Comparison of ENCODE assay signal across 23 mouse cellular contexts in genomic region chr12:73812198-73812597, GRCm38 (mm10).
A peak's percentile ranks its signal among the peaks of the same experiment; 100 is the strongest.
DNase-seq lines count a peak whose midpoint lies in the region; ATAC-seq and TF ChIP-seq lines count a peak whose summit lies in the region.
"Had no signal": no experiment of that assay in that cellular context is flagged by ENCODE, and none has a peak within 500 bp of the region (broad histone marks: within the 10 kb centered on the region; RNA-seq: fewer than 3 reads in every experiment).

No protein-coding gene starts in this region.

- no peak overlapping the region for H3K4me2 ChIP-seq in heart, embryonic 12.5 days
- no peak overlapping the region for H3K4me2 ChIP-seq in kidney, embryonic 15.5 days
- no peak overlapping the region for H3K4me2 ChIP-seq in lung, embryonic 15.5 days
- H3K4me2 ChIP-seq: heart, embryonic 13.5 days; hindbrain, embryonic 13.5 days; intestine, embryonic 15.5 days had no signal

- TF ChIP-seq POLR2A in heart, adult 2 months (IDR thresholded peaks at IDR 0.05; ENCODE audit: insufficient read depth, low read depth, low read length): no peak

- intact Hi-C loops in heart, adult 2 months (cut with DNase I): no loop called here

- WGBS in heart, adult 2 months: 74% methylated on average over 6 of the region's 6 CpGs
- WGBS in heart, embryonic 12.5 days: 83% methylated on average over 6 of the region's 6 CpGs
- WGBS in kidney, embryonic 15.5 days: 66% methylated on average over 6 of the region's 6 CpGs
- 59% methylated on average over 6 of the region's 6 CpGs for WGBS in lung, embryonic 15.5 days

- H3K4me3 ChIP-seq in heart, adult 2 months: no peak overlapping the region
- no peak overlapping the region for H3K4me3 ChIP-seq in heart, embryonic 12.5 days
- H3K4me3 ChIP-seq in kidney, embryonic 15.5 days (replicated peaks): no peak overlapping the region
- no peak overlapping the region for H3K4me3 ChIP-seq in lung, embryonic 15.5 days
- H3K4me3 ChIP-seq: heart, embryonic 13.5 days; hindbrain, embryonic 10.5 days; hindbrain, embryonic 13.5 days; intestine, embryonic 15.5 days had no signal

- no peak for TF ChIP-seq EP300 in heart, adult 2 months (IDR thresholded peaks at IDR 0.05; ENCODE audit: insufficient read depth, low read depth, low read length)

- peaks cover 15% of the 10 kb centered on the region for H3K4me1 ChIP-seq in heart, adult 2 months (ENCODE audit: control insufficient read depth, insufficient read depth, low read length)
- H3K4me1 ChIP-seq in heart, embryonic 12.5 days (replicated peaks): peaks cover 54% of the 10 kb centered on the region
- H3K4me1 ChIP-seq in kidney, embryonic 15.5 days: peaks cover 40% of the 10 kb centered on the region
- peaks cover 37% of the 10 kb centered on the region for H3K4me1 ChIP-seq in lung, embryonic 15.5 days

- H3K9ac ChIP-seq in heart, adult 2 months (ENCODE audit: low read depth, low read length): no peak overlapping the region
- no peak overlapping the region for H3K9ac ChIP-seq in heart, embryonic 12.5 days
- no peak overlapping the region for H3K9ac ChIP-seq in kidney, embryonic 15.5 days
- no peak overlapping the region for H3K9ac ChIP-seq in lung, embryonic 15.5 days
- H3K9ac ChIP-seq: forebrain, postnatal 0 days; heart, embryonic 13.5 days; hindbrain, embryonic 13.5 days; intestine, embryonic 15.5 days had no signal

- H3K9me3 ChIP-seq in heart, embryonic 12.5 days (replicated peaks): no peaks in the 10 kb centered on the region
- H3K9me3 ChIP-seq in kidney, embryonic 15.5 days (replicated peaks): no peaks in the 10 kb centered on the region
- no peaks in the 10 kb centered on the region for H3K9me3 ChIP-seq in lung, embryonic 15.5 days
- H3K9me3 ChIP-seq: G1E; heart, embryonic 13.5 days; hindbrain, embryonic 10.5 days; hindbrain, embryonic 13.5 days; intestine, embryonic 15.5 days had no signal

- H3K27ac ChIP-seq in heart, adult 2 months: peak overlapping the region; percentile 20
- H3K27ac ChIP-seq in heart, embryonic 12.5 days (ENCODE audit: poor library complexity, severe bottlenecking): no peak overlapping the region
- H3K27ac ChIP-seq in kidney, embryonic 15.5 days: 0 out of 2 replicates have a peak overlapping the region, but pooled peaks have one; percentile 20
- H3K27ac ChIP-seq in lung, embryonic 15.5 days: peak overlapping the region; percentile 1; the same call in 1 of the 2 replicates
- H3K27ac ChIP-seq: hindbrain, embryonic 10.5 days; hindbrain, embryonic 13.5 days had no signal

- no peak for TF ChIP-seq CTCF in heart, adult 2 months (IDR thresholded peaks at IDR 0.05)

- no peak for ATAC-seq in heart, embryonic 12.5 days (ENCODE audit: insufficient number of reproducible peaks, low FRiP score)
- ATAC-seq in kidney, embryonic 15.5 days (replicated peaks; ENCODE audit: low FRiP score): no peak
- ATAC-seq in lung, embryonic 15.5 days (ENCODE audit: borderline replicate concordance, extremely low read depth, low FRiP score, low TSS enrichment): no peak
- ATAC-seq: forebrain, embryonic 14.5 days; forebrain, postnatal 0 days; hindbrain, embryonic 16.5 days; intestine, embryonic 15.5 days had no signal

- DNase-seq in heart, adult 2 months: no peak
- DNase-seq in kidney, postnatal 4 days: no peak
- DNase-seq in lung, postnatal 10 days: no peak
- DNase-seq: adrenal gland, postnatal 10 days; adrenal gland, postnatal 36 days; B cell, adult 2 months; cerebellum, adult 18-20 months; cerebellum, adult 9-10 months; cerebellum, postnatal 14 days; forebrain, postnatal 0 days; gastrocnemius, postnatal 25 days had no signal

- H3K79me2 ChIP-seq in heart, adult 2 months (replicated peaks; ENCODE audit: control insufficient read depth, insufficient read depth, low read length): no peaks in the 10 kb centered on the region

- H3K27me3 ChIP-seq in heart, adult 2 months (ENCODE audit: control insufficient read depth, insufficient read depth, low read length): no peaks in the 10 kb centered on the region
- H3K27me3 ChIP-seq in heart, embryonic 12.5 days (replicated peaks): no peaks in the 10 kb centered on the region
- H3K27me3 ChIP-seq in kidney, embryonic 15.5 days: no peaks in the 10 kb centered on the region
- H3K27me3 ChIP-seq in lung, embryonic 15.5 days: no peaks in the 10 kb centered on the region
- H3K27me3 ChIP-seq: CH12.LX; heart, embryonic 13.5 days; hindbrain, embryonic 13.5 days; intestine, embryonic 15.5 days; Patski had no signal

- H3K36me3 ChIP-seq in heart, adult 2 months (ENCODE audit: control insufficient read depth, insufficient read depth, low read length): peaks cover 12% of the 10 kb centered on the region
- no peaks in the 10 kb centered on the region for H3K36me3 ChIP-seq in heart, embryonic 12.5 days
- H3K36me3 ChIP-seq in kidney, embryonic 15.5 days: no peaks in the 10 kb centered on the region
- H3K36me3 ChIP-seq in lung, embryonic 15.5 days: no peaks in the 10 kb centered on the region
- H3K36me3 ChIP-seq: G1E; heart, embryonic 13.5 days; hindbrain, embryonic 10.5 days; hindbrain, embryonic 13.5 days; intestine, embryonic 15.5 days had no signal
